Mouse (Mus musculus): ENCODE results near the gene Smyd1. TPM values are rescaled to one million over a fixed set of nuclear protein-coding genes. Genes with fewer than 3 reads are reported as not detected.
A peak's percentile ranks its signal among the peaks of the same experiment; 100 is the strongest.

Smyd1 gene
- total RNA-seq, 2 experiments from 2014 or later: 337 to 360 TPM

DNA sequence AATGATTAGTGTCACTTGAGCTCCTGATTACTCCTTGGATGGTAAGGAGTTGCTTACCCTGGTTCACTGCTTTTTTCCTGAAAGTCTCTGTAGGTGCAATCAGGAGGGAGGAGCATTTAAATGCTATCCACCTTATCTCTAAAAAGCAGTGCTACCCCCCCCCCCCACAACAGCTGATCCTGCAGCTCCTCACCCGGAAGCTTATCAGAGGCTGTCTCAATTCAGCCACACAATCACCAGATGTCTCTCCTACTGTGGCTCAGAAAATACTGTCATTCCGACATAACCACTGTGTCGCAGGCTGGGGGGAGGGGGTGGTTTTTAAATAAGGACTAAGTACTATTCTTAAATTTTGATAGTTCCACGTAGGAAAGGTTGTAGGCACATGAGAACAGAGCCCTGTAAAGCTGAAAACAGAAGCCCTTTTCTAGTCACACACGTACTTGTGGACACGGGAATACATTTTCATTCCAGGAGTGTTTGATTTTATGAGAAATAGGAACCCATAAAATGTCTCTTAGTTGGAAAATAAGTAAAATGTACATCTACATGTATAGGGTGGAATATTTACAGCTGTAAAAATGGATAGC lies 61.9 kb downstream of the Smyd1 start:
- no peak for DNase-seq

DNA sequence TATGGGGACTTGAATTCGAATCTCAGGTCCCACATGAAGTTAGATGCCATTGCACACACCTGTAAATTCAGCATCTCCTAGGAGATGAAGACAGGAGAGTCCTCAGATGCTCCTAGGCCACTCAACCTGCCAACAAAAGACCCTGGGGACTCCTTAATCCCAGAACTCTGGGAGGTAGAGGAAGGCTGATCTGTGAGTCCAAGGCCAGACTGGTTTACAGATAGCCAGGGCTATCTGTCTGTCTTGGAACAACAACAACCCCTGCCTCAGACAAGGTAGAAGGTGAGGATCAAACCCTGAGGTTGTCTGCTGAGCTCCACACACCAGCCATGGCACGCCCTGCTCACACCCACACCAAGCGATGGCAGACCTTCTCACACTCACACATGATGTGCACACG lies 62.9 kb downstream of the Smyd1 start:
- DNase-seq: no peak

DNA sequence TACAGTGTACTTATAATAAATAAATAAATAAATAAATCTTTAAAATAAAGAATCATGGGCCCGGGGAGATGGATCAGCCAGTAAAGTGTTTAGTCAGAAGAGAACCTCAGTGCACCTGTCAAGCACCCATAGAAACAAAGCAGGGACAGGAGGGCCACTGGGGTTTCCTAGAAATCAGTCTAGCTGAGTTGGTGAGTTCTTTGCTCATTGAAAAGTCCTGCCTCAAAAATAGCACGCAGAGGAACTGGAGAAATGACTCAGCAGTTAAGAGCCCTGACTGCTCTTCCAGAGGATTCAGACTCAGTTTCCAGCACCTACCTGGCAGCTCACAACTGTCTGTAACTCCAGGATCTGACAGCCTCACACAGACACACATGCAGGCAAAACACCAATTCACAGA lies 63.5 kb downstream of the Smyd1 start:
- peak in 1 of 2 experiments; percentile 27 for DNase-seq

DNA sequence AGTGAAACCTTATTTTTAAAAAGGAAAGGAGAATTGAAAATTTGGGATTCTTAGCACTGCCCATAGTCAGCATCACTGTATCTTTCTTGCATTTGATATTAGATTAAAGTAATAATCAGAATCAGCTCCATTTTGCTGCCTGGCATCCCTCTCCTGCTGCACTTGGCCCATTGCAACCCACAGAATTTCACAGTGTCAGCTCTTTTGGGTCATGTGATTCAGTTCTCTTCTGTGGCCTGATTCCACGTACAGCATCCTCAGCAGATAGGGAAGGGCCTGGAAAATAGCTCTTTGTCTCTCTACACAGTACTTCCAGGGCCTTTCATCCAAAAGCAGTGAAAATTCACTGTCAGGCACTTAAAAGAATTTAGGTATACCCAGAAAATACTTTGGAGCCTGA lies 64.7 kb downstream of the Smyd1 start:
- no peak for DNase-seq

DNA sequence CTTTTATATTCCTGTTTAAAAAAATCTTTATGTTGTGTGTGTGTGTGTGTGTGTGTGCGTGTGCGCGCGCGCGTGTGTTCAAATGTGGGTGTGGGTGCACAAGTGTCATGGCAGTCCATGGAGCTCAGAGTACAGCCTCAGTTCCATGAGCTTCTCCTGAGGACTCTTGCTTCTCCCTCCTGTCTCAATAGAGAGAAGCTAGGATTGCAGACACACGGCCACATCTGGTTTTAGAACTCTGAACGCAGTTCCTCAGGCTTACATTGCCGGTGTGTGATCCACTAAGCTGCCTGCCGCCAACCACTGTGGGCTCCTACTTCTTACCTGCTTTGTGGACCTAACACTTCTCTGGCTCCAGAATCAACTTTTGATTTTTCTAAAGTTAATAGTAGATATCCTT lies 65.9 kb downstream of the Smyd1 start:
- no peak for DNase-seq

DNA sequence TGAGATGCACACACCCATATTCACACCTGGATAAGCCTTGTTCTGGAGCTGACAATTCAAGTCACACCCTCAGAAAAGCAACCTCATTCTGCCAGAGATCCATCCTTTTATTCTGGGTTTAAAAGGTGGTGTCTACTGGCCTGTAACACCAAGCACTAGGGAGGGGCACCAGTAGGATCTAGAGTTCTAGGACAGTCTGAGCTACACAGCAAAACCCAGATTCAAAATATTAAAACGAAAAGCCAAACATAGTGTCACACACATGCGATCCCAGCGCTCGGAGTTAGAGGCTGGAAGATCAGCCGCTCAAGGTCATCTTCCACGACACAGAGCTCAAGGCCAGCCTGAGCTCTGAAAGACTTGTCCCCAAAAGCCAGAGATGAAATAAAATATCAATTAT lies 67.6 kb downstream of the Smyd1 start:
- no peak for DNase-seq

DNA sequence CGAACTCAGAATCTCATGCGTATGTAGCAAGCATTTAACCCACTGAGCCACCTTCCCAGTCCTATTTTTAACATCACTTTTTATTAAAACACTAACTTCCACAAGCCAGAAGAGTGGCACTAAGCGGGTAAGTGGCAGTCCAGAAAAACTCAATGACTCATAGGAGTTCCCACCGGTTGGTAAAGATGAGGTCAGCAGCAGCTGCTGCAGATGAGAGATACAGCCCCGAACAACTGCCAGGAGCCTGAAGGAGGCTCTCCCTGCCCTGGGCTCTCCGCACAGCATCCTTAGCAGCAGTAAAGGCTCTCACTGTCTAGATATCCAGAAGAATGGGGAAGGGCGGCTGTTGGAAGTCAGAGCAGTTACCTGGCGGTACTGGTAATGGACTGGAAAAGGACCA lies 71.1 kb downstream of the Smyd1 start:
- DNase-seq: no peak

DNA sequence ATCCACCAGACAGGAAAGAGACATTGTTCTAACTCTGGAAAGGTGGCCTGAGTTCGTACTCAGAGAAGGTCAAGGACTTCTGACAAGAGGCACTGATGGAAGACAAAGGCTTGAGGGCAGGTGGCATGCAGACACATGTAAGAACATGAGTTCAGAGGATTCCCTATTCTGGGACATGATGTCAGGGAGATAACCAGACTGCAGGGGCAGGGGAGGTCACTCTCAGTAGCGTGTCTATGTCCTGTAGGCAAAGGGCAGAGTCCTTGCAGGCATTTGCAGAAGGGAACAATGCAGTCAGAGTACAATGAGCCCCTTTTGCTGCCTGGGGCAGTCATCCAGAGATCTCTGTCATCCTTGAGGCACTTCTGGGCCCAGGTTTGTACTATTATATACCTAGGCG lies 72.4 kb downstream of the Smyd1 start:
- DNase-seq: peak in 1 of 2 experiments; percentile 29

DNA sequence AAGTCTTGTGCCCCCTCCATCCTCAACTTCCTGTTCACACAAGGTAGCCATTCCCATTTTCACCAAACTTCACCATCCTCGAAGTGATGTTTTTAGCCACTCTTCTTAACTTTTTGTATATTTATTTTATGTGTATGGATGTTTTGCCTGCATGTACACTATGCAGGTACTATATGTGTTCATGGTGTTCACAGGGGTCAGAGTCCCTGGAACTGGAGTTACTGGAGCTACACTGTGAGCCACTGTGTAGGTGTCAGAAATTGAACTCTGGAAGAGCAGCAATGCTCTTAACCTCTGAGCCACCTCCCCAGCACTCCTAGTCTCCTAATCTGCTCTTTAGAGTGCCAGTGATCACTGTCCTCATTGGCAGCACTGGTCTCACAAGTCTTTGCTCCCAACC lies 73.6 kb downstream of the Smyd1 start:
- no peak for DNase-seq

DNA sequence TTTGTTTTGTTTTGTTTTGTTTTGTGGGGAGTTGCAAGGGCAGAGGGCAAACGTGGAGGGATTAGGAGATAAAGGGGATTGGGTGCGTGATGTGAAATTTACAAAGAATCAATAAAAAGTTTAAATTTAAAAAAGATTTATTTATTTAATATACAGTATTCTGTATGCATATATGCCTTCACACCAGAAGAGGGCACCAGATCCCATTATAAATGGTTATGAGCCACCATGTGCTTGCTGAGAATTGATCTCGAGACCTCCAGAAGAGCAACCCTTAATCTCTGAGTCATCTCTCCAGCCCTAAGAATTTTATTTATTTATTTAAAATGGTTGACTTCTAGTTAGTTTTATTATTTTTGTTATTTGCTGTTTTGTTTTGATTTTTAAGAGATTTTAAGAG lies 78.8 kb downstream of the Smyd1 start:
- no peak for DNase-seq

DNA sequence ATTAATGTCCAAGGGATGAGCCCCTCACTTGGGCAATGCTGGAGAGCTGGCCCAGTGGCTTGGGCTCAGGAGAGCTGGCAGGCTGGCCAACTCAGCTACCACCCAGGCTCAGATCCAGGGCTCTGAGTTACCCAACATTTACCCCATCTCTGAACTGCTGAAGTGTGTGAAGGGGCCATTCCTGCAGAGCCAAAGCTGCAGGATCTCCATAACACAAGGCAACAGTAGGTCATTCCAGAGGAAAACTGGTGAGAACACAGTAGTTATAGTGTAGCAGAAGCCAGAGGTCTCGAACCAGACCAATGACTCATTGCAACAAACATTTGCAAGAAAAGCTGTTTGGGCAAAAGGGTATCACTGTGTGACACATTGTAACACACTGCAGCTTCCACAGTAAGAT lies 79.2 kb downstream of the Smyd1 start:
- DNase-seq: no peak

DNA sequence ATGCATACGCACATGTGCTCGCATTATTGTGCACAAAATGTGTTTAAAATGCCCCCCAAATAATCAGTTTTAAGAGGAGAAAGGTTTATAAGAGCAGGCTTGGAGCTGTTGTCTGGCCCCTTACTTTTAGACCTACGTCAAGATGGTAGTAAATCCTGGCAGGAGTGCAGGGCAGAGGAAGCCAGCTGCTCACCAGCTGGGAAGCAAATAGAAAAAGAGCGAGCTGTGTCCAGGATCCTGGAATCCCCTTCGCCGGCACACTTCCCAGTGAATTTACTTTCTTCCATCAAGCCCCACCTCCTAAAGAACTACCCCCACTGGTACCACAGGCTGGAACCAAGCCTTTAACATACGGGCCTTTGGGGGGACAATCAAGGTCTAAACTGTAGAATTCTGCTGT lies 81.2 kb downstream of the Smyd1 start:
- DNase-seq: no peak

DNA sequence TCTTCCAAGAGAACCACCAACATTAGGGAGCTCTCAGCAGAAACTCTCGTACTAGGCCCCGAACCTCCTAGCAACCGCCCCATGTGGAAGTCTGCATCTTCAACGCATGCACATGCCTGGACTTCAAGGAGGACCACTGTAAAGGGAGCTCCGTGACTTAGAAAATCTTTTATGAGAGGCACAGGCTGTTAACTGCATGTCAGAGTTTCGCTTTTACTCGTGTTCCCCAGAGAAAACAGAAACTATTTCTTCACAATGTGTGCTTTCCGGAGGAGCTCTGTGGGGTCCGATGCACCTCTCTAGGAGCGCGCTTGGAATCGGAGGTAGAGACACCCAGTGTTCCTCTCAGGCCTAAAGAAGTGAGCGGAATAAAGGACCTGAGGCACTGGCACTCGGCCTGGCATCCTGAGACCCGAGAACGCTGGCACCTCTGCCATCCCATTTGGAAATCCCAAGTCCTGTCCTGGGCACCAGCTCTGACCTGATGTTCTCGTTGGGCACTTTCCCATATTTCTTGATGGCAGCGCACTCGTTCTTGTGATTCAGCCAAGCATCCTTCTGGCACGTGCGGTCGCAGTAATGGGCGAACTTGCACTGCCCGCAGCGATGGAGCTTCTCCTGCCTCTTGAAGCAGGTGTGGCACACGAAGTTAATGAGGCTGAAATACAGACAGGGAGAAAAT lies 82.8 kb downstream of the Smyd1 start:
- DNase-seq: peak in 1 of 2 experiments; percentile 42

DNA sequence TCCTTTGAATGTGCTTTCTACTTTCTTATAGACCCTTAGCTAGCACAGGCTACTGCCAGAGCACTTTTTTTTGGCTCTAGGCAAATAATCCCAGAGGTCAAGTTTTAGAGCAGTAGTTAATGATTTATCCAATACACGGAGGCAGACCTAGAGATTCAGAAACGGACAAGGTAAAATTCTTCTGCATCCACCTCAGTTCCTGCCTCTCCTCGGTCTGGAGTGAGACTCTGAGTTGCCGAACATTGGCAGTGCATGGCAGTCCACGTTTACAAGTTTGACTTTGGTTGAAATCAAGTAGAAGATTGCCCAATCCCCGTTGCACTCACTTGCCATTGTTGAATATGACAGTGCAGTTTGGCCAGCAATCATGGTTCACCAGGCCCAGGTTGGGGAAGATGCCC lies 85.0 kb downstream of the Smyd1 start:
- DNase-seq: no peak

DNA sequence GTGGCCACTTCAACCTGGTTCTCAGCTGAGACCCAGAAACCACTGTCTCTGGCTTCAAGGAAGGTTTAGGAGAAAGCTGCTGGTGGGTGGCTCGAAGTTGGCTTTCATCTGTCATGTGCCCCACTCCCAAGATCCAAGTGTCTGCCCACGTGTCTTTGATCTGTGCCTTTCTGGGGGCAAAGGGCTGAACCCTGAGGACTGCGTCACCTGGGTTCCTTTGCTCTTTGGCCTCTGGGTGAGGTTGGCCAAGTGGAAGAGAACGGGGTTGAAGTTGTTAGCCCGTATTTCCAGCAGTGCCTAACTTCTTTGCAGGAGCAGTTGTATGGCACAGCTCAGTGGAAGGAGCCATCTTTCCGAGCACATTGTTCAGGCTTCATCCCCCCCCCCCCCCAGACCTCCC lies 85.5 kb downstream of the Smyd1 start:
- no peak for DNase-seq

DNA sequence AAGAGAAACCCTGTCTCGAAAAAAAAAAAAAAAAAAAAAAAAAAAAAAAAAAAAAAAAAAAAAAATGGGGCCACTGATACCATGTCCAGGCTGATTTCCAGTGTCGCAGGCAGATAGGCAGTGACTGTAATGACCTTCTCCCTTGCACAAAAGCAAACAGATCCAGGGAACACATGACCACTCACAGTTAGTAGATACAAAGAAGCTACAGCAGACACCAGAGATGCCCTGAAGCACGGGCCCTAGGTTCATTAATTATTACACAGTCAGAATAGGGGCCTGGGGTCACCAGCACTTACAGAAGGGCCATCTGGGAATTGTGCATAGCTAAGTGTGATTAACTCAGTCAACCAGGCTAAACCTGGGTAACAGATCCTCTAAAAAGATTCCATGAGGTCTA lies 86.1 kb downstream of the Smyd1 start:
- no peak for DNase-seq

DNA sequence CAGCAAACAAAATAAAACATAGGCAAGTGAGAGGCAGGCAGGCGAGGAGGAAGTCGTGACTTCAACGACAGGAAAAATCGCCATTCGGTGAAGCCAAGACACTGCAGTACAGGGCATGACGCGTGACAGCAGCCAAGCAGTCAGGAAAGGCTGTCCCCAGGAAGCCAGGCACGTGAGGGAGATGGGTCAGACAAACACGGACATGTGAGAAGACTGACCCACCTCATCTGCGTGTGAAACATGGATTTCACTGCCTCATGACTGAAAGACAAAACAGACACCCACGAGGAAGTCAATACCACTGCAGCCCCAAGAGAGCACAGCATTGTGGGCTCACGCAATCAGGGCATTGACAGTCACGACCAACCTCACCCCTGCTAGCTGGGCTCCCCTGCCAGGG lies 86.9 kb downstream of the Smyd1 start:
- no peak for DNase-seq

DNA sequence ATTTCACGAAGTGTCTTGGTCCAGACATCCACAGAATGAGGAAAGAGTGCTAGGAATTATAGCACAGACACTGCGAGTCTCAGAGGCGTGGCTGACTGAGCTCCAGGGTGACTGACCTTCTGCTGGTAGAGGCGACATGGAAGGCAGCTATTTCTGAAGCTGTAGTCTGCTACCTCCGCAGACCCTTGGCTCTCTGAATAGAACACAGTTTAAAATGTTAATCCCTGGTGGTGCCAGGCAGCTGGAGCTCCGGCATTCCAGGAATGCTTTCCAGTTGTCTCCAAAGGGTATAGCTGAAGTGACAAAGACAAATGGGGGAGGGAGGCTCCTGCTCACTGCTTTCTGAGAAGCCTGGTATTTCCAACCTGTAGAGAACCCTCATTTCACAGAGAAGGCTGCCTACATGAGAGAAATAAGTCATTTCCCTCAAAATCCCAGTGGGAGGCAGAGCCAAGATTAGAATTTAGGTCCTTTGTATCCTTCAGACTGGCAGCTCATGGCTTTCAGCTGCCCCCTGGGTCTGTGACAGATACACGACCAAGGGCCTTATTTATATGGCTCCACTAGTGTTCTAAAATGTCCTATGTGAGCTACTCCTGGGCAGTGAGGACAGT lies 94.8 kb downstream of the Smyd1 start:
- DNase-seq: no peak

DNA sequence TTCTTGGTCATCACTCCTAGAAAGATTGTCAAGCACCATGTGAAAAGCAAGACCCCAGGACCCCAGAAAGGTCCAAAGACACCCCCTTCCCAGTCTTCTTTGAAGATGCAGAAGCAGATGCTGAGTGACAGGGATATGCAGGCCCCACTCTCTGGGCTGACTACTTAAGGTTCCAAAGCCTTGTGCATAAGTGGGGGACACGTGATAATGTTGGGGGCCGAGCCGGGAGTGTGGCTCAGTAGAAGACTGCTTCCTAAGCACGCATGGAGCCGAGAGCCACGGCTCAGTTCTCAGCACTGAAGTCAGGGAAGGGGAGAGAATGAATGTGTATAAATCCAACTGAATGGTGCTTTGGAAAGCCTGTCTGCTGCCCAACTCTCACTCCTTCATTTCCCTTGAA lies 95.5 kb downstream of the Smyd1 start:
- DNase-seq: no peak

DNA sequence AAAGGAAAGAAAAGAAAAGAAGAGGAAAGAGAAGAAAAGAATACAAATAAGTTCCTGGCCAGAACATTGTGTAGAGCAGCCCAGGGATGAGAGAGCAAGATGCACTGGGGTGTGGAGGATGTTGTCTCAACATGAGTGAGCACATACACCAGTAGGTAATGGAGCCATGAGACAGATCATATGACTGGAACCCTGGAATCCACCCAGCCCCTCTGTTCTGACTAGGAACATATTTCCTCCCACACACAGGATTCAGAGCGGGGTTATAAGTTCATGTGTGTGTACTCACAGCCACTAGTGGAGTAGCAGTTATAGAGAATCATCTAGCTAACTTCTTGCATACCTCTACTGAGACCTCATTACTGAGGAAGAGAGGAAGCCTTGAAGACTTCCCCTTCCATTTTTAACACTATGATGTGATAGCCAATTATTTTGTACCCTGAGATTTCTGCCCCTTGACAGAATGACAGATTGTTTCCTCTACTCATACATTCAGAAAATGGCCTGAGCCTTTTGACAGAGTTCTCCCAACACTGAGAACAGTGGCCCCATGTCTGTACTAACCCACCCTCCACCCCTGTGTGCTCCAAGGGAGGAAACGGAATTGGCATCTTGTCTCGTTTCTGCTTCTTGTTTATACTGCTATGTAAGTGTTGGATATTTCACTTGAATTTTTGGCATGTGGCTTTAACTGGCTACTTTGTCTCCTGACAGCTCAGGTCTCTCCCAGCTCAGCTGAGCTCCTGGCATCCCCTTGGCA lies 97.7 kb downstream of the Smyd1 start:
- no peak for DNase-seq

DNA sequence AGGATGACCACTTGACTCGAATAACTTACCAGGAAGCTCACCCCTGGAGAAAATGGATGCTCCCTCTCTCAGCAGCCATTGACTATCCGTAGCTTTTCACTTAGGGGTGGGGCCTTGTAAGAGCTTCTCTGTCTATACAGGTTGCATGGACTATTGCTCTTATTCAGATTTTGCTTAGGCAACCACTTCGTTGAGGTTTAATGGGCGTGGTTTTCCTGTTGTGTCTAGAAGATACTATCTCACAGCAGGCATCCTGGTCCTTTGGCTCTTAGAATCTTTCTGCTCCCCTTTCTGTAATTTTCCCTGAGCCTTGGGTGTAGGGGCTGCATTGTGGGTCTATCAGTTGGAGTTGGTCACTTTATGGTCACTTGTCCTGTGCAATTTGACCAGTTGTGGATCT lies 100.5 kb downstream of the Smyd1 start:
- no peak for DNase-seq

DNA sequence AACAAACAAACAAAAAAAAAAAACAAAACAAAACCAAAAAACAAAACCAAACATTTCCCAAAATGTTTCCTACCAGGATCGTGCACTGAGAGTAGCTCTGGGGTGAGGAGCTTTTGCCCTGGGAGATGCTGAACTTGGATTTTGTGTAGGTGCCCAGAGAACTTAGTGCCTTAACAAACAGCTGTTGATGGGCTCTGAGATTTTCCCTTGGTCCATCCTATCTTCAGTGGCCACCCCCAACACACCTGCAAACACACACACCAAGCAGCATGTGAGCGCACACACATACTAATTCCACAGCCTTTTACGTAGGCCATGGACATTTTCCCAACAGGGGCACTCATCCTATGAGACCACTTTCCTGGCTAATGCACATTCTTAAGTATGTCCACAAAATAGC lies 109.6 kb downstream of the Smyd1 start:
- DNase-seq: no peak

DNA sequence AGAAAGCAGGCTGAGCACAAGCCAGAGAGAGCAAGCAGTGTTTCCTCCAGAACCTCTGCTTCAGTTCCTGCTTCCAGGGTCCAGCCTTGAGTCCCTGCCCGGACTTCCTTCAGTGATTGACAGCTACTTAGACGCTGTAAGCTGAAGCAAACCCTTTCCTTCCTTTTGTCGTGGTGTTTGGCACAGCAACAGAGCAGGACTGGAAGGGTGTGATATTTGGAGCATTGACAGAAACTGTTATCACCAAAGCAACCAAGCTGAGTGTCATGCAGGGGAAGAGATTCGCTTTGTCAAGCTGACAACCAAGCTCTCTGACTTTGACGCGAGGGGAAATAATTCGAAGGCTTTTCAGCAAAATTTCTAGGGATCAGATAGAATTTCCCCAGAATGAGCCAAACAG lies 110.1 kb downstream of the Smyd1 start:
- peak; percentile 20 to 35 for DNase-seq

Data from heart, adult 18-20 months (tissue).